Mouse (Mus musculus) kidney, adult 2 months (tissue): ENCODE results near the gene Snx15.

ENCODE experiments used
- CTCF ChIP-seq: fragments of 200-500 bp; conservative IDR thresholded peaks from 2 replicates; pipeline ENCODE4 v1.5.1; 2011; ENCODE audit warnings: low read depth, mild to moderate bottlenecking, control low read depth, low read length, moderate library complexity, mixed read lengths; ENCODE audit not compliant: insufficient read depth, insufficient read length
- POLR2A ChIP-seq: fragments of 200-500 bp; IDR thresholded peaks from one replicate; pipeline ENCODE4 v1.6.1; 2011; ENCODE audit warnings: low read depth, low read length, control low read depth

- TF ChIP-seq CTCF, result no peak
- no peak for TF ChIP-seq POLR2A
Observed at GRCm38 (mm10) chr19:6105586-6105985, 22.5 kb downstream of the Snx15 start, which contains the start of gene Naaladl1.
